Mouse (Mus musculus): ENCODE results near the gene Csmd2. TPM values are rescaled to one million over a fixed set of nuclear protein-coding genes. Genes with fewer than 3 reads are reported as not detected.
"Not testable (repeated sequence)": the region's sequence is repeated elsewhere in the genome, so short reads cannot be mapped to it uniquely, and the experiment has no call there.

The Csmd2 gene
- polyA plus RNA-seq, 1 experiment from 2014 or later, result 0.05 TPM

DNA sequence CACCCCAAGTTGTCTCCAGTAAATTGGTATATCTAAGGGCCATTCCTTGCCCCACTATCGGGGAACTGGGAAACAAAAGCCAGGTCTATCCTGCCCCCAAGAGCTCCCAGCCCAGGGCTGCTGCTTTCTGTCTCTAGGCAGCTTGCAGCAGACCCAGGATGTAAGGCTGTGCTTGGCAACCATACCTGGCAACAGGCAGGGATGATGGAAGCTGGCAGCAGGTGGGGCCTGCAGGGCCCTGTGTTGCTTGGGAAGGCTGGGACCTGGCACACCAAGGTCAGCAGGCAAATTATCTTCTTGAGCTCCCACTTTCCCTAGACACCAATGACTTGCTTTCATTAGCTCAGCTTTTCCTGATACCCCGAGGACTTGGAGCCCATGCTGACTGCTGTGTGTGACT is 31.8 kb downstream of the Csmd2 start:
- 75% methylated on average over 2 of the region's 2 CpGs for WGBS
- ATAC-seq (no peak), DNase-seq (ENCODE audit: low spot score) (no peak)
- no peaks in the 10 kb centered on the region for H3K9me3 ChIP-seq (ENCODE audit: low read length)
- no peak overlapping the region for H3K4me2 ChIP-seq (replicated peaks; ENCODE audit: low read depth, low read length)
- H3K4me1 ChIP-seq (ENCODE audit: insufficient read depth, low read depth, low read length), result no peaks in the 10 kb centered on the region
- H3K27ac ChIP-seq (ENCODE audit: low read length), result no peak overlapping the region
- no peak for TF ChIP-seq EP300 (IDR thresholded peaks at IDR 0.05)
- TF ChIP-seq CTCF (IDR thresholded peaks at IDR 0.05), result no peak
- no peaks in the 10 kb centered on the region for H3K36me3 ChIP-seq (ENCODE audit: insufficient read depth, low read length)
- no peaks in the 10 kb centered on the region for H3K27me3 ChIP-seq (replicated peaks; ENCODE audit: insufficient read depth, low read length)
- no peak overlapping the region for H3K9ac ChIP-seq (replicated peaks; ENCODE audit: low read depth)
- H3K4me3 ChIP-seq (ENCODE audit: low read depth, low read length), result no peak overlapping the region

DNA sequence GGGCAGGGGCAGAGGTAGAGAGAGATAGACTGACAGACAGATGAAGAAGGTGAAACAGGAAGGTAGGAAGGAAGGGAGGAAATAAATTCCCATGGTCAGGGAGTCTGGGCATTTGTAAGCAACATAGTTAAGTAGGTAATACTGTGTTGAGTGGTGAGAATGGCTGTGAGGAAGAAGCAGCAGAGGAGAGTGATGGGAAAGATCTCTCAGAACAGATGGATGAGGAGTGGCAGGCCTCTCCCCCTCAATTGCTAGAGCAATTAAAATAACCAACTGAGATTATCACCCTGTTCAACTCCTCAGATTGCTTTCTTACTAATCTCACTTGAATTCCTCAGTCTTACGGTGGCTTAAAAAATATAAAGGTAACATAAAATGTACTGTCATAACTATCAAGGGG is 40.6 kb downstream of the Csmd2 start:
- Histone ChIP-seq H3K4me2 (replicated peaks; ENCODE audit: low read depth, low read length) (no peak overlapping the region), H3K4me1 (ENCODE audit: insufficient read depth, low read depth, low read length) (no peaks in the 10 kb centered on the region), H3K27ac (ENCODE audit: low read length) (no peak overlapping the region), H3K9ac (replicated peaks; ENCODE audit: low read depth) (no peak overlapping the region), H3K4me3 (ENCODE audit: low read depth, low read length) (no peak overlapping the region), H3K9me3 (ENCODE audit: low read length) (no peaks in the 10 kb centered on the region), H3K27me3 (replicated peaks; ENCODE audit: insufficient read depth, low read length) (no peaks in the 10 kb centered on the region), H3K36me3 (ENCODE audit: insufficient read depth, low read length) (no peaks in the 10 kb centered on the region)
- no peak for ATAC-seq
- 86% methylated on average over 1 of the region's 1 CpGs for WGBS
- TF ChIP-seq EP300 (IDR thresholded peaks at IDR 0.05) (no peak), CTCF (IDR thresholded peaks at IDR 0.05) (no peak)
- no peak for DNase-seq (ENCODE audit: low spot score)

DNA sequence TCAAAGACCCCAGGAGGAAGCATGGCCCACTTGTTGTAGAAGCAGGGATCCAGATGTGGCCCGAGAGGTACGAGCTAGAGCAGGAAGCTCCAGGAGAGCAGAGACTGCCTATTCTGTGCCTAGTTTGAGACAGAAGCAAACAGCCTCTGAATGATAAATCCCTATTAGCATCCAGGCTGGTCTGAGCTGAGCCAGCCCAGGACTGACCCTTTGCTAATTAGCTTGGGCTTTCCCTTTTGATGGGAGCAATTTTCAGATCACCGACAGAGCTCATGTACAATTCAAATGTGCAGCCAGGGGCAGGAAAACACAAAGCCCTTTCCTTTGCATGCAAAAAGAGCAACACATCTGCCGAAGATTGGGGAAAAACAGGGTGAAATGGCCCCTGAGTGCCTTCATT is 54.2 kb downstream of the Csmd2 start:
- Histone ChIP-seq H3K36me3 (ENCODE audit: insufficient read depth, low read length) (no peaks in the 10 kb centered on the region), H3K4me2 (replicated peaks; ENCODE audit: low read depth, low read length) (no peak overlapping the region), H3K4me1 (ENCODE audit: insufficient read depth, low read depth, low read length) (no peaks in the 10 kb centered on the region), H3K9me3 (ENCODE audit: low read length) (no peaks in the 10 kb centered on the region), H3K27me3 (replicated peaks; ENCODE audit: insufficient read depth, low read length) (no peaks in the 10 kb centered on the region), H3K4me3 (ENCODE audit: low read depth, low read length) (no peak overlapping the region), H3K9ac (replicated peaks; ENCODE audit: low read depth) (no peak overlapping the region), H3K27ac (ENCODE audit: low read length) (no peak overlapping the region)
- ATAC-seq (no peak), DNase-seq (ENCODE audit: low spot score) (no peak)
- TF ChIP-seq CTCF (IDR thresholded peaks at IDR 0.05) (no peak), EP300 (IDR thresholded peaks at IDR 0.05) (no peak)
- 83% methylated on average over 4 of the region's 4 CpGs for WGBS

DNA sequence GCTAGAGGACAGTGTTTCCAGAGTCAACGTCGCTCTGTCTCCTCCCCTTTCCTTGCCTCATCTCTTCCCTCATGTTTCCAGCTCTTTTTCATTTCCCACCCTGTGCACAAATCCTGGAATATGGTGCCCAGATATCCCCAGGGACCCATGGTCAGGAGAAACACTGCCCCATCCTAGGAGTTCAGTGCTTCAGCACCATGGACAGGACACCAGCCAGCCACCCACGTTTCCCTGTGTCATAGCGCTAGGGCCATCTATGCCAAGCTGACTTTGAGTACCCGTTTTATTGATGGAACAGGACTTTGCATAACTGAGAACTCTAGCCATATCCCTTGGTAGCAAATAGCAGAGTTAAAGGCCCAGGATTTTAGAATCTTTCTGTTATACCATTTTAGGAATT is 55.0 kb downstream of the Csmd2 start:
- Histone ChIP-seq H3K36me3 (ENCODE audit: insufficient read depth, low read length) (no peaks in the 10 kb centered on the region), H3K27me3 (replicated peaks; ENCODE audit: insufficient read depth, low read length) (no peaks in the 10 kb centered on the region), H3K9me3 (ENCODE audit: low read length) (no peaks in the 10 kb centered on the region), H3K4me2 (replicated peaks; ENCODE audit: low read depth, low read length) (no peak overlapping the region), H3K4me1 (ENCODE audit: insufficient read depth, low read depth, low read length) (no peaks in the 10 kb centered on the region), H3K4me3 (ENCODE audit: low read depth, low read length) (no peak overlapping the region), H3K9ac (replicated peaks; ENCODE audit: low read depth) (no peak overlapping the region), H3K27ac (ENCODE audit: low read length) (no peak overlapping the region)
- DNase-seq (ENCODE audit: low spot score), result peak; percentile 11
- WGBS, result 29% methylated on average over 5 of the region's 5 CpGs
- TF ChIP-seq CTCF (IDR thresholded peaks at IDR 0.05) (no peak), EP300 (IDR thresholded peaks at IDR 0.05) (no peak)
- no peak for ATAC-seq

DNA sequence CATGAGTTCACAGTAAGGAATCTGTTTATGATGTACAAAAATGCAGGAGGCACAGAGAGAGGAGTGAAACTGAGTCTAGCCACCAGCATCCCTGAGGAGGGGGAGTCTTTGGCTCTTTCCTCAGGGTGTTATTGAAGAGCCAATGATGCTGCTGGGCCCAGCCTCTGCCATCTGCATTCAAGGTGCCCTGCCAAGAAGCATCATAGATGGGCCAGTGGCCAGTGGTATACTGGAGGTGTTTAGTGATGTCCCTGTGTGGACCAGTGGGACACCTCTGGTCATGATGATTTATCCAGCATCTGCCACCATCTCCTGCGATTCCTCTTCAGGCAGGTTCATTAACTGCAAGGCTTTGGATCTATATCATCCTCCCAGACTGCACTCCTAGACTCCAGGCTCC is 61.1 kb downstream of the Csmd2 start:
- TF ChIP-seq CTCF (IDR thresholded peaks at IDR 0.05) (no peak), EP300 (IDR thresholded peaks at IDR 0.05) (no peak)
- H3K4me1 ChIP-seq (ENCODE audit: insufficient read depth, low read depth, low read length), result no peaks in the 10 kb centered on the region
- H3K27me3 ChIP-seq (replicated peaks; ENCODE audit: insufficient read depth, low read length), result no peaks in the 10 kb centered on the region
- H3K27ac ChIP-seq (ENCODE audit: low read length), result no peak overlapping the region
- no peak overlapping the region for H3K4me3 ChIP-seq (ENCODE audit: low read depth, low read length)
- no peaks in the 10 kb centered on the region for H3K9me3 ChIP-seq (ENCODE audit: low read length)
- DNase-seq (ENCODE audit: low spot score) (no peak), ATAC-seq (no peak)
- 88% methylated on average over 1 of the region's 1 CpGs for WGBS
- no peak overlapping the region for H3K4me2 ChIP-seq (replicated peaks; ENCODE audit: low read depth, low read length)
- H3K9ac ChIP-seq (replicated peaks; ENCODE audit: low read depth), result no peak overlapping the region
- no peaks in the 10 kb centered on the region for H3K36me3 ChIP-seq (ENCODE audit: insufficient read depth, low read length)

DNA sequence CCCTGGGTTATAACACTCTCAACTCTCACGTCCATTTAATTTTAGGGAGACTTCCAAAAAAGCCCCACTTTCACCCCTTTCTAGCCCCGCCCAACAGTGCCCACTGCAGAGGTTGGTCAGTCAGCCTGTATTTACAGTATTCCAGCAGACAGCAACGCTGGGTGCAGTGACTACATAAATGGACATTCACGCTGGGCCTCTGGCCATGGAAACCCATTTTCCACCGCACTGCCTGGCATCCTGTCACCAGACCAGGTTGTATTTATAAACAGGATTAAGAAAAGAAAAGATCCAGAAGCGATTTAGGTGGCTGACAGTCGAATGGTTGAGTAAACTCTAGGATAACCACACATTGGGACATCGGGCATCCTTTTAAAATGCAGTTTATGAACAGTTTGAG is 65.0 kb downstream of the Csmd2 start:
- no peaks in the 10 kb centered on the region for H3K4me1 ChIP-seq (ENCODE audit: insufficient read depth, low read depth, low read length)
- H3K9me3 ChIP-seq (ENCODE audit: low read length), result no peaks in the 10 kb centered on the region
- H3K27ac ChIP-seq (ENCODE audit: low read length), result no peak overlapping the region
- no peak for DNase-seq (ENCODE audit: low spot score)
- H3K9ac ChIP-seq (replicated peaks; ENCODE audit: low read depth), result no peak overlapping the region
- H3K4me3 ChIP-seq (ENCODE audit: low read depth, low read length), result no peak overlapping the region
- TF ChIP-seq CTCF (IDR thresholded peaks at IDR 0.05) (no peak), EP300 (IDR thresholded peaks at IDR 0.05) (no peak)
- ATAC-seq, result no peak
- no peaks in the 10 kb centered on the region for H3K36me3 ChIP-seq (ENCODE audit: insufficient read depth, low read length)
- no peak overlapping the region for H3K4me2 ChIP-seq (replicated peaks; ENCODE audit: low read depth, low read length)
- WGBS, result 70% methylated on average over 8 of the region's 8 CpGs
- H3K27me3 ChIP-seq (replicated peaks; ENCODE audit: insufficient read depth, low read length), result no peaks in the 10 kb centered on the region

DNA sequence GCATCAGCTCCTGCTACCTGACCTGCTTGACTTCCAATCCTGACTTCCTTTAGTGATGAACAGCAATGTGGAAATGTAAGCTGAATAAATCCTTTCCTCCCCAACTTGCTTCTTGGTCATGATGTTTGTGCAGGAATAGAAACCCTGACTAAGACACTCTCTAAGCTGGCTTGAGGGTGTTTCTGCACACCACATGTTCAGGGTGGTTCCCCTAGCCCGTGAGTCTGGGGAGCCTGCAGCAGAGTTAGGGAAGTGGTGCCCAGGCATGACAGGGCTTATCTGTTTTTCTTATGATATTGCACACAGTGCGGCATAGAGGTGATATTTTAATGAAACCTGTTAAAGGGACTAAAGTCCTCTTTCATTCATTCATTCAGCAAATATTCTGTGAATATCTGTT is 73.6 kb downstream of the Csmd2 start:
- DNase-seq (ENCODE audit: low spot score); H3K27ac ChIP-seq (ENCODE audit: low read length); H3K4me2 ChIP-seq (replicated peaks; ENCODE audit: low read depth, low read length); ATAC-seq; H3K36me3 ChIP-seq (ENCODE audit: insufficient read depth, low read length); H3K9ac ChIP-seq (replicated peaks; ENCODE audit: low read depth); H3K4me1 ChIP-seq (ENCODE audit: insufficient read depth, low read depth, low read length); H3K27me3 ChIP-seq (replicated peaks; ENCODE audit: insufficient read depth, low read length); H3K9me3 ChIP-seq (ENCODE audit: low read length); H3K4me3 ChIP-seq (ENCODE audit: low read depth, low read length): not testable (repeated sequence)
- 67% methylated on average over 2 of the region's 2 CpGs for WGBS
